ENCODE assay signal across 23 mouse cellular contexts in the genomic region with DNA sequence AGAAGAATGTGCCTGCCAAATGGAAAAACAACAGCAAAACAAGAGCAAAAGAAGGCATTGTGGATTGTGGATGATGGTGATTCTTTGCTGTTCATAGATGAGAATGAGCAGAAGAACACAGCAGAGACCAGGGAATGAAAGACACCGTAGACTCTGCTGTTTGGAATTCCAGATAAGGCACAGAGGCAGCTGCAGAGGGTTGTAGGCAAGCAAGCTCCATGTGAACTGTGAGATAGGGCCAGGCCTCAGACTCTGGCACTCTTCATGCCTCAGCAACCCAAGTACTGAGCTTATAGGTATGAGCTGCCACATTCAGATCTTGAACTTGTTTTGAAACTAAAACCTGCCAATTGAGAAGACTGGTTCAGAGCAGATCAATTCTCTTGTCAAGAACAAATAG.
DNase-seq lines count a peak whose midpoint lies in the region; ATAC-seq lines count a peak whose summit lies in the region.
"Had no signal": no experiment of that assay in that cellular context is flagged by ENCODE, and none has a peak within 500 bp of the region (broad histone marks: within the 10 kb centered on the region; RNA-seq: fewer than 3 reads in every experiment).

No protein-coding gene starts in this region.

- H3K27me3 ChIP-seq in heart, embryonic 11.5 days (ENCODE audit: control insufficient read depth, insufficient read depth, low read length) = no peaks in the 10 kb centered on the region
- H3K27me3 ChIP-seq in liver, embryonic 11.5 days (replicated peaks; ENCODE audit: control insufficient read depth, insufficient read depth, low read length) = no peaks in the 10 kb centered on the region
- H3K27me3 ChIP-seq: CH12.LX; embryonic facial prominence, embryonic 15.5 days; heart, embryonic 13.5 days; hindbrain, embryonic 15.5 days; limb, embryonic 13.5 days; lung, embryonic 15.5 days; neural tube, embryonic 13.5 days had no signal

- no peak for DNase-seq in heart, adult 9 months (ENCODE audit: low spot score in 2 of 2)
- DNase-seq in c-Kit-negative CD71-positive TER-119-positive erythroid progenitor cells, embryonic 14.5 days (ENCODE audit: low read depth, low spot score) = peak; percentile 28
- no peak for DNase-seq in liver, embryonic 11.5 days (ENCODE audit: low spot score)
- no peak for DNase-seq in kidney, postnatal 10 days
- no peak for DNase-seq in frontal cortex, postnatal 10 days (ENCODE audit: low spot score in 2 of 2)
- no peak for DNase-seq in urinary bladder, postnatal 10 days (ENCODE audit: low spot score)
- DNase-seq: adrenal gland, adult 2 months; cerebellum, postnatal 10 days; gastrocnemius, postnatal 10 days; midbrain, embryonic 14.5 days; spleen, adult 18-20 months; thymus, adult 2 months had no signal

- H3K9ac ChIP-seq in heart, embryonic 11.5 days (ENCODE audit: low read depth, low read length) = no peak overlapping the region
- H3K9ac ChIP-seq in liver, embryonic 11.5 days (ENCODE audit: low read depth, low read length) = no peak overlapping the region
- H3K9ac ChIP-seq: embryonic facial prominence, embryonic 15.5 days; heart, embryonic 13.5 days; hindbrain, embryonic 15.5 days; limb, embryonic 13.5 days; lung, embryonic 15.5 days; neural tube, embryonic 13.5 days had no signal

- no peaks in the 10 kb centered on the region for H3K9me3 ChIP-seq in heart, embryonic 11.5 days (replicated peaks; ENCODE audit: control insufficient read depth, low read length)
- H3K9me3 ChIP-seq in liver, embryonic 11.5 days (ENCODE audit: control insufficient read depth, low read length) = no peaks in the 10 kb centered on the region
- H3K9me3 ChIP-seq: embryonic facial prominence, embryonic 15.5 days; hindbrain, embryonic 15.5 days; lung, embryonic 15.5 days; neural tube, embryonic 13.5 days had no signal

- H3K4me3 ChIP-seq in heart, embryonic 11.5 days (ENCODE audit: low read depth, low read length) = no peak overlapping the region
- no peak overlapping the region for H3K4me3 ChIP-seq in liver, embryonic 11.5 days (ENCODE audit: low read depth, low read length)
- H3K4me3 ChIP-seq: embryonic facial prominence, embryonic 15.5 days; heart, embryonic 13.5 days; hindbrain, embryonic 15.5 days; limb, embryonic 13.5 days; lung, embryonic 15.5 days; neural tube, embryonic 13.5 days had no signal

- no peak overlapping the region for H3K4me2 ChIP-seq in heart, embryonic 11.5 days
- no peak overlapping the region for H3K4me2 ChIP-seq in liver, embryonic 11.5 days
- H3K4me2 ChIP-seq: embryonic facial prominence, embryonic 15.5 days; heart, embryonic 13.5 days; hindbrain, embryonic 15.5 days; limb, embryonic 13.5 days; lung, embryonic 15.5 days; neural tube, embryonic 13.5 days had no signal

- no peak overlapping the region for H3K27ac ChIP-seq in heart, embryonic 11.5 days (ENCODE audit: low read depth, low read length)
- no peak overlapping the region for H3K27ac ChIP-seq in liver, embryonic 11.5 days (ENCODE audit: low read depth, low read length)
- H3K27ac ChIP-seq: embryonic facial prominence, embryonic 15.5 days; heart, embryonic 13.5 days; hindbrain, embryonic 15.5 days; limb, embryonic 13.5 days; lung, embryonic 15.5 days; macrophage; neural tube, embryonic 13.5 days had no signal

- H3K4me1 ChIP-seq in heart, embryonic 11.5 days (ENCODE audit: control insufficient read depth, insufficient read depth, low read length) = no peaks in the 10 kb centered on the region; the same call in 1 of the 2 replicates
- peaks cover 9% of the 10 kb centered on the region; the same call in 1 of the 2 replicates for H3K4me1 ChIP-seq in liver, embryonic 11.5 days (replicated peaks; ENCODE audit: control insufficient read depth, insufficient read depth, low read length)
- H3K4me1 ChIP-seq: embryonic facial prominence, embryonic 15.5 days; hindbrain, embryonic 15.5 days; limb, embryonic 13.5 days had no signal

- ATAC-seq in heart, embryonic 11.5 days (replicated peaks; ENCODE audit: insufficient number of reproducible peaks, low FRiP score, low TSS enrichment) = peak; percentile 83
- peak; percentile 98 for ATAC-seq in liver, embryonic 11.5 days (replicated peaks; ENCODE audit: low FRiP score)
- peak; percentile 86 for ATAC-seq in megakaryocyte progenitor cell, adult 5-6 weeks (replicated peaks; ENCODE audit: poor library complexity)
- ATAC-seq: intestine, embryonic 16.5 days had no signal

- no peaks in the 10 kb centered on the region for H3K36me3 ChIP-seq in heart, embryonic 11.5 days (ENCODE audit: control insufficient read depth, insufficient read depth, low read length)
- no peaks in the 10 kb centered on the region for H3K36me3 ChIP-seq in liver, embryonic 11.5 days (ENCODE audit: control insufficient read depth, insufficient read depth, low read length)
- H3K36me3 ChIP-seq: embryonic facial prominence, embryonic 15.5 days; heart, embryonic 13.5 days; hindbrain, embryonic 15.5 days; limb, embryonic 13.5 days; lung, embryonic 15.5 days; neural tube, embryonic 13.5 days had no signal

- WGBS in heart, embryonic 11.5 days (ENCODE audit: insufficient replicate concordance) = 19% methylated on average over 1 of the region's 1 CpGs
- 21% methylated on average over 1 of the region's 1 CpGs for WGBS in liver, embryonic 11.5 days
